Mouse (Mus musculus) cerebellum, adult (tissue): ENCODE measurements around the gene Akr1d1.

Experiments
- ATAC-seq: cut with Nextera tagmentation; 2 replicates; pipeline ENCODE4 v1.9.2; 2017; ENCODE audit warnings: mild to moderate bottlenecking, moderate library complexity, mixed read lengths; ENCODE audit not compliant: insufficient number of reproducible peaks, low FRiP score, low TSS enrichment

Gene Akr1d1

DNA sequence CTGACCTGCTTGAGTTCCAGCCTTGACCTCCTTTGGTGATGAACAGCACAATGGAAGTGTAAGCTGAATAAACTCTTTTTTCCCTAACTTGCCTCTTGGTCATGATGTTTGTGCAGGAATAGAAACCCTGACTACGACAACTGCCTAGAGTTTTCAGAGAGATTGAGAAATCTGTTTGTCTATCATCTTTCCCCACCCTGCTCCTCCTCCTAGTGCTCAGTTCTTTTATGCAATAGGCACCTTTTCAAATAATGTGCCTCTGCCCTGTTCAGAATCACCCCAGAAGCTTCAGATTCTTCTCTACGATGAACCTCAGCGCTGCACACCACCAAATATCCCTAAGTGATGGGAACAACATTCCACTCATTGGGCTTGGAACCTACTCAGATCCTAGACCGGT is at the start of gene Akr1d1:
Gene Akr1d1, plus strand, starts transcription at position 234 of the 400 bp plus-strand sequence.
- no peak for ATAC-seq

DNA sequence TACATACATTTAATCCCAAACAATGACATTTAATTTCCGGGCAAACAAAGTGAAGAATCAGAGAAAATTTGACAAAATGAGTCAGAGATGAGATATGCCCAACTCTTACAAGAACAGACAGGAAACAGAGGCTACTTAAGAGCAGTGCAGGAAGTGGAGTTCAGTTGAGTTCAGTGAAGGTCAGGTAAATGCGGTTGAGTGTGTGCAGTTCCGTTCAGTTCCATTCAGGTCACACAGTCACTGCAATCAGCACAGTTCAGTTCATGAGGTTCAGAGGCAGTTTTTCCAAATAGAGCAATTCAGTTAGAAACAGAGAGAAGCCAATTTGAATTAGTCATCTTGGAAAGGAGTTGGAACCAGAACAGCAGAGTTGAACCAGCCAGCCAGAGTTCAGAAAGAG is 48.8 kb upstream of the Akr1d1 start:
- no peak for ATAC-seq

DNA sequence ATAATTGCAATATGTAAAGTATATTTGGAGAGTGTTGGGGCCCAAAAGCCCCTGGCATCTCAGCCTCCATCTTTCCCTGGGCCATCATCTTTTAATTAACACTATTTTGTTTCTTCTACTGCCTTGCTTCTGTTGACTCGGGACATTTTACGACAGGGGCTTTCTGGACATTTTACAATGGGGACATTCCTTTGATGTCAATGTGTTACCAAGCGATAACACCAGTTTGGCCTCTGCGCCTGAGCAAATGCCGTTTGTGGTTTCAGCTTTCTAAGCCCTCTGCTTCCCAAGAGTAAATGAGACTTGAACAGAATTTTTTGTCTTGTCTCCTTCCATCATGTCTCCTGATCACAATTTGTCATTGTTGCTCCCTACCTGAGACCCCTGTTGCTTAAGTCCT is 46.7 kb upstream of the Akr1d1 start:
- no peak for ATAC-seq

DNA sequence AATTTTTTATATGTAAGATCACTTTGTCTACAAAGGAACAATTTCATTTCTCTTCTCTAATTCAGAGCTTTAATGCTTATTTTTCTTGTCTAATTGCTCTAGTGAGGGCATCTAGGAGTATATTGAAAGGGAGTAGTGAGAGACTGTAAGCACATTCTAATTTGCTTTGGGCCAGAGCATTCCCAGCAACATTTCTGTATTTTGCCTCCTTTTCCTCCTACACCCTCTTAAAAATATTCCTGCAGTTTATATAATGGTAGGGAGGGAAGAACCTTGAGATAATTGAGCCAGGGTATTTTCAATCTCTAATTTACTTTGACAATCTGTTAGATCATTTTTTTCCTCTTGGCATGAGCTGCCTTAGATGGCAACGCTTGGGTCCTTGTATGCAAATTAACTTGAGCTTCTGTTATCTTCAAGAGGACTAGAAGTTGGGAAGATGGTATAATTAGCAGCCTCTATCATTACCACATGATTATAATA is 45.3 kb upstream of the Akr1d1 start:
- ATAC-seq = no peak

DNA sequence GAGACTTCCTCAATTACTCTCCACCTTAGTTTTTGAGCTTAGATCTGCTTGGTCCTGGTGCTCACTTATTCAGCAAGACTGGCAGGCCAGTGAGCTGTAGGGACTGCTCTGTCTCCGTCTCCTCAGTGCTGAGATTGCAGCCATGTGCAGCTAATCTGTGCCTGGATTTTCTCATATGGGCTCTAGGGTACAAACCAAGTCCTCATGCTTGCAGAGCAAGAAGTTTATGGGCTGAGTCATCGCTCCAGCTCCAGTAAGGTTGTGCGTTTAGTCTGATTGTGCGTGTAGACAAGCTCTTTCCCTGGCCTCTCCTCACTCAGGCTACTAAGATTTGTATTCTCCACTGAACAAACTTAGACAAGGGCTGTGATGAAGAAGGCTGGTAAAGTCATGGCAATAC is 43.5 kb upstream of the Akr1d1 start:
- no peak for ATAC-seq

DNA sequence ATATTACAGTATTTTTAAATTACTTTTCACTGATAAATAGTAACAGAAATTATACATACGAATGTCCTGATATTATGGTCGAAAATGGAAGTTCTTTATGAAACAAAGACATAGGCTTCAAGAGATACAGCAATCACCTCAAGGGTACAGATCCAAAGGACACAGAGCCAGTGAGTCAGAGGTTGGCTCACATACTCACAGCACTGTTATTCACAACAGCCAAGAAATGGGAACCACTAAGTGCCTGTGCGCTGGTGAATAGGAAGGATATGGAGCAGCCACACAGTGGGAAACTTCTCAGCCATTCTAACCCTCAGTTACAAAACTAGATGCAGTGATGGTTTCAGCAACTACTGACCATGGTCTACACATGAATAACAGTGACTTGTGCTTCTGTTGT is 37.7 kb upstream of the Akr1d1 start:
- ATAC-seq = no peak

DNA sequence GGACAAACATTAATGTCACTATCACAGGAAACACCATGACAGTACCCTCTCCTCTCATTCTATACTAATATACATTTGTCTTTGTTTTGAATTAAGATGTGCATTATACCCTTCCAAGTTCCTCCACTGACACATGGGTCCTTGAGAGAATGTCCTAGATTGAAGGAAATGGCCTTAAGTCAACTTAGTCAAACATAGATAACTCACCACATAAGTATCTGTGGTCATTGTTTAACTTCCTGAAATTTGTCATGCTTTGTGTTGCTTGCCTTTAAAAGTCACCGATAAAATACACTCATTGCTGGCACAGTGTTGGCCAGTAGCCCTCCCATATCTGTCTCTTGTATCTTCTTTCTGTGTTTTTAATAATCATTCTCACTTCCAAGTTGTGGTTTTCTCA is 35.0 kb upstream of the Akr1d1 start:
- no peak for ATAC-seq

DNA sequence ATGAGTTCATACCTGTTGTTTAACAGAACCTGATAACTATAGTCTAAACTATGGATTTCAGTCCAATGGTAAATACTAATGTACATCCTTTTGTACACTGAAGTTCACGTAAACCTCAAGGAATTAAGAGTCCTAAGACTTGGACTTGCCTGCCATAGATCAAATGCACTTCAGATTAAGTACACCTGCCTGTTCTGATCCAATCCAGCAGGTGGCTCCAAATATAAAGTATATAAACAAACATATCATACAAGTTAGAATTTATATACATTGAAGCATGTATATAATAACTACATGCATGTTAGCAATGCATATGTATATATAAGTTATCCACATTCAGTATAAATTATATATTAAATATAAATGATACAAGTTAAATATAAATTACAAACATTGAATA is 33.1 kb upstream of the Akr1d1 start:
- ATAC-seq = no peak

DNA sequence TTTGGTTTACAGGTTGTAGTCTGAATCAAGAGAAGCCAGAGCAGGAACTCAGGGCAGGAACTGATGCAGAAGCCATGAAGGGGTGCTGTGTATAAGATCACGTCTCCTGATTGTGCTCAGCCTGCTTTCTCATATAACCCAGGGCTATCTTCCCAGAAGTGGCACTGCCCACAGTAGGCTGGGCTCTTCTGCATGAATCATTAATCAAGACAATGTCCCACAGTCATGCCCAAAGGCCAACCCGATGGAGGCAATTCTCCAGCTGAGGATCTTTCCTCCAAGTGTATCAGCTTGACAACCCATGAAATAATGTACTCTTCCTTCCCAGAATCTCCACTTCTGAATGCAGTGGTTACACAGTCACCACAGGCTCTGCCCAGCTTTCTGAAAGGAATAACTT is 24.4 kb upstream of the Akr1d1 start:
- ATAC-seq = no peak

DNA sequence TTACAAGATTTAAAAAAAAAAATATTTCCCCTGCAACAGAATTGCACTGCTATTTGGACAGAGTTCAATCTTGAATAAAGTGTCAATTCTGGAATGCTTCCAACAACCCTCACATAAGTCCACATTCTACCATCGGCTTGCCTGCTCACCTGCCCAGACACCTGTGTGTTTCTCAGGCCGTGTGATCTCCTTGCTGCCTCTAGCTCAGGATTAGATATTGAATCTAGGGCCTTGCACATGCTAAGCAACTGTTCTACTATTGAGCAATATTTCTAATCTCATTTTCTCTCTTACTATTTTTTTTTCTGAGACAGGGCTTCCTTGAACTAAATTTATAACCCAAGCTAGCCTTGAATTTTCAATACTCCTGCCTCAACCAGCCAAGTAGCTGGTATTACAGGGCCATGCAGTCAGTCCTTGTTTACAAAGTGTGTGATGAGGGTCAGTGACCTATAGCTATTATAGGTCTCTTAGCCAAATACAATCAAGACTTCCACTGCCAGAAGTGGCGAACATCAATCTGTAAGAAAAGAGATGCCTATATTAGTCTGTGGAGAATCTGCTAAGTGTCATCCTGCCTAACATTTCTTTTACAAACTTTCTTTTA is 23.0 kb upstream of the Akr1d1 start:
- no peak for ATAC-seq

DNA sequence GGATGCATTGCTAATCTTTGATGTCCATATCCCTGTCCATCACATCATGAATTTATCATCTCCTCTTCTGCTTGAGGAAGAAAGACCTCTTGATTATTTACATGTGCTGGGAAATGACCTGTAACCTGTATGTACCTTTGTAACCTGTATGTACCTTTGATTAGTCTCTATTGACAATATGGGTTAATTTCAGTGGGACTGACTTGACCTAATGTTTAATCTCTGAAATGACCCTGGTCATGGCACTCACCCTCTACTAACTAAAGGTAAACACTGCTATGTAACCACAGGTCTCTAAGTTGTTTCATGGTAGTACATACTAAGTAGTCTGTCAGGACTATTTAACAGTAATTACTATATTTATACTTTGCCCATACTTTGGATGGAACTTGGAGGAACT is 19.2 kb upstream of the Akr1d1 start:
- no peak for ATAC-seq

DNA sequence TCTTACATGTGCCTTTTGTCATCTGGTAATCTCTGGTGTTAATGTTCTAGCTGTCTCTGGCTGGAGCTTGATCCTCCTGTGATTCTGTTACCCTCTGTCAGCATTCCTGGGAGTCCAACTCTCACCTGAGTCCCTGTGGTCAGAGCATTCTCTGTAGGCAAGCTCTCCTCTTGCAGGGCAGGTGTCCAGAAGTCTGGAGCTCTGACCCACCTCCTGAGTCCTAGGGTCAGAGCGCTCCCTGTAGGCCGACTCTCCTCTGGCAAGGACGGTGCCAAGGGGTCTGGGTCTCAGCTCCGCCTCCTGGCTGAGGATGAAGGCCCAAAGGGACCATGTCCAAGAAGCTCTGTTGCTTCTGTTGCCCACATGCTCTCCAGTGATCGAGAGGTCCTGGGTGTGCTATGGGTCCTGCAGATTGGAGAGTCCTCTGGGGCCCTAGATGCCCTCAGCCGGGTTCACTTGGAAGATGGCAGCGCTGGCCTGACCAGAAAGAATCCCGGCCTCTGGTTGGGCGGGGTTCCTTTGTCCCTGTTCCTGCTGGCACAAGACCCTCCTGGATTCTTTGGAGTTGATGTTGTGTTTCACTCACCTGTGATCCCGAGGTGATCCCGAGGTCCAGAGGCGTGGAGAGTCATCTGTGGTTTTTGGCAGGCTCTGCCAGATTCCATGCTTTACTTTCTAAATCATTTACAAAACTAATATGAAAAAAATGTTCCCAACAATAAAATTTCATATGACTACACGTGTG is 9.2 kb upstream of the Akr1d1 start:
- ATAC-seq = no peak

DNA sequence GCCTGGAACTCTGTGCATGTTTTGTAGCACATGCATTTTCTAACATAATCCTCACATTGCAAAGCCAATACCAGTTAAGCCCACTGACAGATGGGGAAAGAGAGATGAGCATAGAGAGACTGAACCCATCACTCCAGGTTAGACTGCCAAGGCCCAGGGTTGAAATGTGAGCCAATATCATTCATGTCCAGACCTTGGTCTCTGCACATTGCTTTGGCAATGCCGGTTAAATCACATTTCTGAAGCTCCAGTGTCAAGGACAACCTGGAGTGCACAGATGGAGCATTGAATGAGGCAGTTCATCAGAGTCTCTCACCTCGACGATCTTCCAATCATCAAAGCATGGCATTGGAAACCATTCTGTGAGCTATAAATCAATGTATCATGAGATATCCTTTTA is 2.1 kb downstream of the Akr1d1 start:
- ATAC-seq = no peak

DNA sequence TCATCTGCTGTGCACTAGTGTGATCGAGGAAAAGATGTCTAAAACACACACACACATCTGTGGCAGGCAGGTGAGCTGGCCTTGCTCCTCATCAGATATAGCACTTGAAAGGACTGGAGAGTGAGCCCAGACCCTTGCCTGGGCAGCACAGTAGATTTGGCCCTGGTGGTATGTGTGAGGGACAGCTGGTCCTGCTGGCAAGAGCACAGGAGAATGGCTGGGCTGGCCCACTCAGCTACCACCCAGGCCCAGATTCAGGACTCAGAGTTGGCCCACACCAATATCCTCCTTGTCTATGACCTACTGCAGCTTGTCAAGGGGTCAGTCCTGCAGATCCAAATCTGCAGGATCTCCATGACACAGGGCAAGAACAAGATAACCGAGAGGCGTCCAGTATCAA is 6.9 kb downstream of the Akr1d1 start:
- no peak for ATAC-seq

DNA sequence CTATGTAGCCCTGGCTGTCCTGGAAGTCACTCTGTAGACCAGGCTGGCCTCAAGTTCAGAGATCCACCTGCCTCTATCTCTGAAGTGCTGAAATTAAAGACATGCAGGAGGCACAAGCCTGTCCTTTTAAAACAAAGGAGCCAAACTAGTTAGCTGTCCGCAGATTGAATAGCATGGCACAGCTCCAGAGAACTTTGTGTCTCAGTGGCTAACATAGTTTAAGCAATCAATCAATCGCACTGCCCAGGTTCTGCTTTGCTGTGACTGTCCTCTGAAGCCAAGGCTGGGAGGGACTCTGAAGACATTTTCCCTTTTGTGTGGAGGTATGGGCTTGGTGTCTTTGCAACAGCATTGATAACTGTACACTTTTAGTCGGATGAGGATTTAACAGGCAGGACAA is 7.8 kb downstream of the Akr1d1 start:
- no peak for ATAC-seq

DNA sequence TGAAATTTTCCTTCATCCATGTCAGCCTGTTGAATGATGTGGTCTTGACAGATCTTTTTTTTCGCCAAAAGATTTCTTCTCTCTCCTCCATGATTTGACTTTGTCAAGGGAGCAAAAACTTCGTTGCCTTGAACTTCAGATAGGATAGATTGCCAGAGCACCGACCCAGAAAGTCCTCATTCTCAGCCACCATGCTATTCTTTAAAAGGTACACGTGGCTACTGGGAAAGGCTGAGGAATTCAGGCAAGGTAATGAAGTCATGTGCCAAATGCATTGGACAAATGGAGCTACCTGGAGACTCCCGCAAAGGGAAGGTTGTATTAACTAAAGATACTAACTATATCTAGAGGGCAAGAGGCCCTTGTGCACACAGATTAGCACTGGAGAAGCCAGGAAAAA is 8.8 kb downstream of the Akr1d1 start:
- no peak for ATAC-seq

DNA sequence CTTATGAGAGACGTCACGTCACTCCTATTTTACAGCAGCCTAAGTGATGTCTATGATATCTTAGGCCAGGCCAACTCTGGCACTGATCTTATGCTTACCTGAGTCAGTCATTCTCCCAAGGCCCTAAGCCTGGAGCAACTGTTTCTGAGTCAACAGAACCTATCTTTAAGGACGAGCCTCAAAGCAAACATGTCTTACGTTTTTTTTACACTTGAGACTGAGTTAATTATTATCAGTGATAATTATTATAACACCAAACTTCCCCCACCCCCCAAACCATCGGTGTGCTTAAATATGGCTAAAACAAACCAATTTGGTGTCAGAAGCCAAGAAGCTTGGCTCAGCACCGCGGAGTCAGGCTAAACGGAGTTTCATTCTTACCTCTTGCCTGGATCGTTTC is 9.4 kb downstream of the Akr1d1 start:
- ATAC-seq = no peak

DNA sequence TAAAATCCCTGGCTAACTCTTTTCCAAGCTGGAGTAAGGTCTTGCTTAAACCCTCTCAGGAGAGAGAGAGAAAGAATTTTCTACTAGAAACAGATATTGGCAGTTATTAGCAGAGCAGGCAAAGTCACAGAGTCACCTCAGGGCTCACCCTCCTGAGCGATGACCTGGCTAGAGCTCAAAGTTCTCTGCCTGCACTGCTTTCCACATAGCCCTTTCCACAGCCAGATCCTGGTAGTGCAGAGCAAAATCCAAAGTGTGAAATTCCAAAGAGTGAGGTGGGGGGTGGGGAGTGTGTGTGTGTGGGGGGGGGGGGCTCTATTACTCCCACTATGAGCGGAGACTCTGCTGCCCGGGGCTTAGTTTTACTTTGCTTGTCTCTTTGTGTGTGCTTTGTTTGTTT is 10.1 kb downstream of the Akr1d1 start:
- ATAC-seq = no peak

DNA sequence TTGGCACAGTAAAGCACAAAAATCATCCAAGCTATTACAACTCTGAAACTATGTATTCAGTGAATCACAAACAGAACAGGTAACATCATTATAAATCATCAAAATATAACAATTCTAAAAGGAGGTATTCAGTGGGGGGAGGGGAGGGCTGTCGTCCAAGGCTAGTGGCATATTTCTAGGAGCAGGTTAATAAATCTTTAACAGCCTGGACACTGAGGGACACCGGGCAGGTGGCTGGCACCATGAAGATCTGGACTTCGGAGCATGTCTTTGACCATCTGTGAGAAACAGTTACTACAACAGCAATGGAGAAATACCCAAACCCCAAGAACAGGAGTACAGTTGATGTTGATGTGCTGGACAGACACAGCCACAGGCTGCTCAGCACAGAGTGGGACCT is 11.2 kb downstream of the Akr1d1 start:
- no peak for ATAC-seq

DNA sequence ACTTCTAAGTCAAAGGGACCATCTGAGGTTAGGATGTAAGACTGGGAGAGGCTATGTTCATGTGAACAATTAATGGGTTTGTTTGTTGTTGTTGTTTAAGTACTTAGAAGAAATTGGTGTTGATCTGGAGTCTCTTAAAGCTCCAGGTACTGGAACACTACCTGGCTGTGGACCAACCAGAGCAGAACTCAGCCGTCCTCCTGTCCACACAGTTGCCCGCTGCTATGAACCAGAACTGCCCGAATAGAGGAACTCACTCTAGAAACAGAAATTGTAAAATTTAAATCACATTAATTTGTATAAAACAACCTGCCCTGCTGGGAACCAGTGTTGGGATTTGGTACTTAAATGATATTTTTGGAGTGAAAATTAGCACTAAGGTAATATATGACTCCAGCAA is 12.2 kb downstream of the Akr1d1 start:
- no peak for ATAC-seq

DNA sequence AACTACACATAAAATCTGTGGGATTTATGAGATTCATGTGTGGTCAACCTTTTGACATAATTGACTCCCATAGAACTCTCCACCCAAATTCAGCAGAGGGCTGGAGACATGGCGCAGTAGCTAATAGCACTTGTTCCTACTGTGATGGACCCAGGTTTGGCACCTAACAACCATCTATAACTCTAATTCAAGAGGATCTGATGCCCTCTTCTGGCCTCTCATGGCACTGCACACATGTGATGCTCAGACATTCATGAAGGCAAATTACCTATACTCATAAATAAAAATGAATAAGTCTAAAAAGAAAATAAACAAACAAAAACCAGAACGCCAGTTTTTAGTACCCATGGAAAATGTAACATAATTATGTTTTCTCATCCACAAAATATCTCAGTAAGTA is 22.8 kb downstream of the Akr1d1 start:
- ATAC-seq = no peak

DNA sequence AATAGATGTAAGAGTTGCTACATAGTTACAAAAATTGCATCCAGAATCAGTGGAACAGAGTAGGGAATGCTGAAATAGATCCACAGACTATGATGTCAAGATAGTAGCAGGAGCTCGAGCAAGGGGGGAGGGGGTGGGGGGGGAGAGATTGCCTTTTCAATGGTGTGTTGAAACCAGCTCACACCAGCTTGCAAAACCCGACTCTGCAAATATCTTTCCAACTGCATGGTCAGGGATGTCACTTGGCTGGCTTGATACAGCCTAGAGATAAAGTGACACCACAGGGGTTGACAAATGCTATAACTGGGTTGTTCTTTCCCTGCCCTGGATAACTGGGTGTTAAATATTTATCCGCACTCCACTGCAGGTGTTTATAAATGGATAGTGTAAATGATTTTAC is 24.0 kb downstream of the Akr1d1 start:
- ATAC-seq = no peak
